Mouse (Mus musculus): Measurements from ENCODE around the gene Tspan4. TPM values are rescaled to one million over a fixed set of nuclear protein-coding genes. Genes with fewer than 3 reads are reported as not detected.
"Not testable (repeated sequence)": the region's sequence is repeated elsewhere in the genome, so short reads cannot be mapped to it uniquely, and the experiment has no call there.

Gene Tspan4
- polyA plus RNA-seq, 1 experiment = 40.9 TPM

DNA sequence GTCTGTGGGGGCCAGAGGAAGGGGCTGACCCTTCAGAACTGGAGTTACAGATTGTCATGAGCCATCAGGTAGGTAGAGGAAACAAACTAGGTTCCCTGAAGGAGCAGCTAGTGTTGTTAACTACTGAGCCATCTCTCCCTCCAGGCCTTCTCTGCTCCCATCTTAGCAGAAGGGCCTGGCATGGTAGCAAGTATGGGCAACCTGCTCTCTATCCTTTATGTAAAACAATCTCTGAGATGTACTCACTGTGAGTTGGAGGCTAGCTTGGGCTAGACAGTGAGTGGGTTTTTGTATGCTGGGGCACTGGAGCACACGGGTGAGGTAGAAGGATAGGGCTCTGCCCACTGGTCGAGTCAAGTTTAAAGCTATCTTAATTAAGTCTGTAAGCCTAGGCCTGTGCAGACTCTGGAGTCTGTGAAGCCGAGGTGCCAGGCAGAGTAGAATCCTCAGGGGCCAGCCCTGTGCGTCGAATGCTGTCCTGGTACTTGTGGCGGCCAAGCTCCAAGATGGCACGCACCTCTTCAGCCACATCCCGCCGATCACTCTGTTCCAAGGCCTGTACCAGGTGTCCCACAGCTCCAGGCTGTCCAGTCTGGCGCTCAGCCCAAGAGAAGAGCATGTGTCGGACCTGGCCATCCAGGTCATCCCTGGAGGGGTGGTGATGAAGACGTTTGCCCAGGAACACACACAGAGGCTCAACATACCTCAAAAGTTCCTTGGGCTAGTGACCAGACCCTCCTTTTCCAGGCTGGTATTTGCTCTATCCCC, 36.7 kb upstream of the Tspan4 start:
- DNase-seq (ENCODE audit: extremely low spot score in 1 of 2, low spot score in 1 of 2) = no peak

DNA sequence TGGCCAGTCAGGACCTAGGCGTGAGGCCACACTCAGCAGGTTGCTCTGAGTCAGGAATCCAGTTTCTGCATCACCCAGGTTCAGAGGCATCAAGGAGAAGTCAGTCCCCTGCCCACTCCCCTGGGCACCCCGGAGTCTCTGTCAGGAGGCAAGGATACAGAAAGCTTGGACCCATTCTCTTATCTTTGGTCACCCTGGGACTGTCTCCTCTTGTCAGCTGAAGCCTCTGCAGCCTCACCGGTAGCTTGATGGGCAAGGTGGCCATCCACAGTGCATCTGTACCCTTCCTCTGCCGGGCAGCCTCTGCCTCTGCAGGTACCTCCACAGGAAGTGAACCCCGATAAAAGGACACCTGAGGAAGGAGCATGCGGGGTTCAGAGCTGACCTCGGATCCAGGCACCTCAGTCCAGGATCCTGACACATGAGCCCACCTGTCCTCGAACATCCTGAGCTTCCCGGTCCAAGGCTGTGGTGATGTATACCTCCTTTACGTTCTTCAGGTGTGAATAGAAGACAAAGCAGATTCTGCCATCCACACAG, 35.8 kb upstream of the Tspan4 start:
- DNase-seq (ENCODE audit: extremely low spot score in 1 of 2, low spot score in 1 of 2) = no peak

DNA sequence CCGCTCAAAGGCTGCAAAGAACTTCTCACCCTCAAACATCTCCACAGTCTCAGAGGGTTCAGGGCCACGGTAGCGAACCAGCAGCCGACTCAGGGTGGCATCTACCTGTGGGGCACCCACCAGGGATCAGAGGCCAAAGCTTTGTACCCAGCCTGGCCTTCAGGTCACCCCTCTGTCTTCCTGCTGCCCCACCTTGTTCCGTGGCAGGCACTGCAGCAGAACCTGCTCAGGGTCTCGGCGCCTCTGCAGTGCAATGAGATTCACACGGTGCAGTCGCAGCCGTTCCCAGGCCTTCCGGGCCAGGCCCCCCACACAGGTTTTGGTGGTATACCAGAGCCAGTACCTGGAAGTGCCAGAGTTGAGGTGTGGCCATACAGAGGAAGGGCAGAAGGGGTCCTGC, 35.2 kb upstream of the Tspan4 start:
- no peak for DNase-seq (ENCODE audit: extremely low spot score in 1 of 2, low spot score in 1 of 2)

DNA sequence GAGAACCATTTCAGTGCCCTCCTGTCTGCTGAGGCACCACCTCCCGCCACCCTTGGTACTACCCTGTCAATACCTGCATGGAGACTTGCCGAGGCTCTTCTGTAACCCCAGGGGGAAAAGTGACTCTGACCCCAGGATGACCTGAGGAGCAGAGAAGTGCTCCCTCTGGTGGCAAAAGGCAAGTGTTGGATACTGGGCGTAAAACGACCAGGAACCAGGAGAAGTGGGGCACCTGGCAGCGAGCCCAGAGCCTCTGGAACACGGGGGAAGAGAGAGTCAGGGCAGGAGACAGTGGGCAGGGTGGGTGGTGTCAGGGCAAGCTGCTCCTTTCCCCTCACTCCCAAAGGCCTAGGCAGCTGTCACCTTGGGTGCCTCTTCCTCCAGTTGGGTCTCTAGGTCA, 34.4 kb upstream of the Tspan4 start:
- DNase-seq (ENCODE audit: extremely low spot score in 1 of 2, low spot score in 1 of 2) = peak in 1 of 2 experiments; percentile 63

DNA sequence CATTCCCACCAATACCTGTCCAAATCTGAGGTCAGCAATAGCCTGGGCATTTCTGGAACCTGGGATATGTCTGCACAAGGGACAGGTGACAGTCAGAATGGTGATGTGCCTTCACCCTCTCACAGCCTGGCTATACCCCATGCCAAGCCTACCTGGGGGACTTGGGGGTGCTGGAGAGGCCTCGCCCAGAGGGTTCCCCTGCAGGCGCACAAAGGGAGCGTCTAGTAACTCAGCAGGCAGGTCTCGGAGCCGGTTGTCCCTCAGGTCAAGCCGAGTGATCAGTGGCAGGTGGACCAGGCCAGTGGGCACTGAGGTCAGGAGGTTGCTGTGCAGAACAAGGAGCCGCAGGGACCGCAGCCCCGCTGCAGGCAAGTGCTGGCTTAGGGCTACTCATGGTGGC, 33.6 kb upstream of the Tspan4 start:
- no peak for DNase-seq (ENCODE audit: extremely low spot score in 1 of 2, low spot score in 1 of 2)

DNA sequence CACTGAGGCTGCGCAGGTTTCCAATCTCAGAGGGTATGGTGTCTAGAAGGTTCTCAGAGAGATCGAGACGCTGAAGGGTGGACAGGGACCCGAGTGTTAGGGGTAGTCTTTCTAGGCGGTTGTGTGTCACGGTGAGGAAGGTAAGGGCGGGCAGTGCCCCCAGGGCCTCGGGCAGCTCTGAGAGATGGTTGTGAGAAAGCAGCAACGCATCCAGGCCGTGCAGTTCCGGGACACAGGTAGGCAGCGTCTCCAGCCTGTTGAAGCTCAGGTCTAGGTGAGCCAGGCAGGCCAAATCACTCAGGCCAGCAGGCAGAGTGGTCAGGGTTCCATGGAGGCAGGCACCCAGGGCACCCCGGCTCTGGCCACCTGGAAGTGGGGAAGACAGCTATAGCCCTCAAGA, 32.8 kb upstream of the Tspan4 start:
- DNase-seq (ENCODE audit: extremely low spot score in 1 of 2, low spot score in 1 of 2) = no peak

DNA sequence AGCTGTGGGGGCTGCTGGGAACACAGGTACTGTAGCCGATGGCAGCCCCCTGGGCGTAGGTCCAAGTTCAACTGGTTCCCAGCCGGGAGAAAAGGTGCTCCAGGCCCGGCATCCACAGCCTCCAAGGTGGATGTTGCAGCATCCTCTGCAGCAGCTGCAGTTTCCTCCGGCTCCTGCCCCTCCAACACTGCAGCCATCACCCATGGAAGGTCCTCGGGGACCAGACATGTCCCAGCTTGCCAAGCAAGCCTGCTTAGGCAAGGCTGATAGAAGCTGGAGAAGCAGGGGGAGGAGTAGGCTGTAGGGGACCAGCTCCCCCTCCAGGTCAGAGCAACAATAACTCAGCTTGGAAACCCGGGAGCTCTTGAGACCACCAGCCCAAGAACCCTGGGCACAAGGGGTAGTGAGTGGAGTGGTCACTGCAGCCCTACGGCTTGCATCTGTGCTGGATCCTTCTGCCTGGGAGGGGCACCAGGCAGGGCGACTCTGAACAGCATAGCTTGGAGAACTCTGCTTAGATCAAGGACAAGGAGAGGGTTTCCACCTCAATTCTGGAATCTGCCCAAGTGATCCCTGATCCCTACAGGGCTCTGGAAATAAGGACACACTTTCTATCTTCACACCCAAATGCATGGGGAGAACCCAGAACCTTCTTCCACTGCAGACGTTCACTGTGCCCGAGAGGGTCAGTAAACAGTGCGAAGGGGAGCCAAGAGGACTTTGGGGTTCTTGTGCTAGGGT, 31.8 kb upstream of the Tspan4 start:
- DNase-seq (ENCODE audit: extremely low spot score in 1 of 2, low spot score in 1 of 2) = no peak

DNA sequence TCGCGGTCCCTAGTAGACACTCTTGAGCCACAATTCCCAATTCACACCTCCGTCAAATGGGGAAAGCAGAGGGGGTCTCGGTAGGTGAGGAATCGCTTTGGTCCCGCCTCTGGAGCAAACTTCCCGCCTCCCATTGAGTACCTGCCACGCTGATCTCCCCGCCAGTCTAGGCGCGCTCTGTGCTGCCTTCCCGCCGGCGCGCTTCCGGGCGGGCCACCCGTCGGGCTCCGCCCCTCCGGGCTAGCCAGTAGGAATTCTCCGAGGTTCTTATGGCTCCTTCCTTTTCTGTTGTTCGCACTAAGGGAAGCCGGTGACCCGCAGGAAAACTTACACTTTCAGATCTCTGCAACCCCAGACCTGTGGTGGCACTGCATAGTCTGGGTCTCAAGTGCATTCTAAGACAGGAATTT, 31.2 kb upstream of the Tspan4 start, which contains the start of gene Pidd1:
Pidd1 (minus strand) TSS at position 198 of the 410 bp plus-strand sequence.
- DNase-seq (ENCODE audit: extremely low spot score in 1 of 2, low spot score in 1 of 2) = no peak

DNA sequence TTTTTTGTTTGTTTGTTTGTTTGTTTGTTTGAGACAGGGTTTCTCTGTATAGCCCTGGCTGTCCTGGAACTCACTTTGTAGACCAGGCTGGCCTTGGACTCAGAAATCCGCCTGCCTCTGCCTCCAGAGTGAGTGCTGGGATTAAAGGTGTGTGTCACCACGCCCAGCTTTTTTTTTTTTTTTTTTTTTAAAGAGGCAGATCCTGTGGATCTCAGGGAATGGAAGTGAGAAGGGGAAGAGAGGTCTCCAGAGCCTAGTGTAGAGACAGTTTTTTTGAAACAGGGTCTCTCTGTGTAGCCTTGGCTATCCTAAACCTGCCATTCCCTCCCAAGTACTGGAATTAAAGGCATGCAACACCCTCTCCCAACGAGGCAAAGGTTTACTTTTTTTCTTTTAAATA, 28.7 kb upstream of the Tspan4 start:
- not testable (repeated sequence) for DNase-seq (ENCODE audit: extremely low spot score in 1 of 2, low spot score in 1 of 2)

DNA sequence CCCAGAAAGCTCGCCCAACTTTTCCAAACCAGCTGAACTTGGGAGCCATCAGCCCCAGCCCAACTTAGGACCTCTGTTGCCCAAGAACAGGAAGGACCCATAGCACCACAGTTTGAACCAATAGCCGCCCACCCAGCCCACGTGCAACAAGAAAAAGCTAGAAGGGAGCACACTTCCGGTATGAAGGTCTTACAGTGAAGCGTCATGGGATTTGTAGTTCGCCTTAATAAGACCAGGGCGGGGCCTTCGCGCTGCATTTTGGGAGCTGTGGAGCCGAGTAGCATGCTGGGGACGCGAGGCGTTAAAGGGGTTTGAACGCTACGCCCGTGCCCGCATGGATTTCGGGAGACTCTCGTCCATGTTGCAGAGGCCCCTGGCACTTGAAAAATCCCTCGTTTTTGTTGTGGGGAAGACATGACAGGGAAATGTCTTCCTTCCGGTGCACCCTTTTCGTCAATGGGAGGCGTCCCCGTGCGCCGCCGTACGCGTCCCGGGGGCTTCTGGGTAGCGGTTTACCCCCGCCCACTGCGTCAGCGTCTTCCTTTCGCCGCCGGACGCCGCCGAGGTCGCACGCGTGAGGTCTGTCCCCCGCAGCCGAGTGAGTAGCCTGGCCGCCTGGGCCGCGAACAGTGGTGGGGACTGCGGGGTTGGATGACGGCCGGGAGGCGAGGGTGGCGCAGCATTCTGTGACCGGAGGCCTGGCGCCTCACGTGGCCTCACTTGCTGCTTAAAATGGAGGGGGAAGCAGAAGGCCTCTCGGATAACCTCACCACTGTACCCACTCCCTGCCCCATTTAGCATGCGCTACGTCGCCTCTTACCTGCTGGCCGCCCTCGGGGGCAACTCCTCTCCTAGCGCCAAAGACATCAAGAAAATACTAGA, 27.7 kb upstream of the Tspan4 start, which contains the start of gene Rplp2:
Rplp2 (plus strand) TSS at position 261 of the 882 bp plus-strand sequence.
- DNase-seq (ENCODE audit: extremely low spot score in 1 of 2, low spot score in 1 of 2) = peak; percentile 91 to 96

DNA sequence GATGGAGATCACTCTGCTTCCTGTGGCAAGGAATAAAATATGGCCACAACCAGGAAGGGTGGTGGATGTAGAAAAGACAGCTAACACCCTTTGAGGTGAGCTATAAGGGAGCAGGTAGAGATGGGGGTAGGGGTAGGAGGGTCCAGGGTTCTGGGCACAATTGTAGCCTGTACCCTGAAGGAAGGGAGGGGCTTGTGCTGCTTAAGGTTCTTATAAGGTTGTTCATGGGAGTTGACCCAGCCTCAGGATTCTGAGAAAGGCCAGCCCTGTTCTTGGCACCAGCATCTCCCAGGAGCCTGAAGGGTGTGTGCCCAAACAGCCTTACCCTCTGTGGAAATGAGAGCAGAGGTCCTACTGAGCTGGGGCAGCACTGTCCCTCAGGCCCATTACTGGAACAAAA, 23.1 kb upstream of the Tspan4 start:
- DNase-seq (ENCODE audit: extremely low spot score in 1 of 2, low spot score in 1 of 2) = no peak

DNA sequence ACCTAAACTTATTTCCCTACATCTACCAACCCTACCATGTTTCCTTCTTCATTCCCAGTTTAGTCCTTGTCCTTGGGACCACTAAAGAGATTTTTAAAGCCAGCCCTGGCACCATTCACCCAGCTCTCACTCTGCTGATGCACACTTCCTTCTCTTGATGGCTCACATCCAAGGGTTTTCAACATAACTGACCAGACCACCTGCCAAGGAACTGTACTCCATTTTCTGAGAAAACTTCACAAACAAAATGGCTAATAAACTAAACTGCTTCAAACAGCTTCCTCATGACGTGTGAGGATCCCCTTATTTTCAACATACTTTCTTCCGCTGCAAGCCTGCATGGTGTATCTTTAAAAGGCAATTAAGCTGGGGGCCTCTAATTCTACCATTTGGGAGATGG, 21.4 kb upstream of the Tspan4 start:
- DNase-seq (ENCODE audit: extremely low spot score in 1 of 2, low spot score in 1 of 2) = no peak

DNA sequence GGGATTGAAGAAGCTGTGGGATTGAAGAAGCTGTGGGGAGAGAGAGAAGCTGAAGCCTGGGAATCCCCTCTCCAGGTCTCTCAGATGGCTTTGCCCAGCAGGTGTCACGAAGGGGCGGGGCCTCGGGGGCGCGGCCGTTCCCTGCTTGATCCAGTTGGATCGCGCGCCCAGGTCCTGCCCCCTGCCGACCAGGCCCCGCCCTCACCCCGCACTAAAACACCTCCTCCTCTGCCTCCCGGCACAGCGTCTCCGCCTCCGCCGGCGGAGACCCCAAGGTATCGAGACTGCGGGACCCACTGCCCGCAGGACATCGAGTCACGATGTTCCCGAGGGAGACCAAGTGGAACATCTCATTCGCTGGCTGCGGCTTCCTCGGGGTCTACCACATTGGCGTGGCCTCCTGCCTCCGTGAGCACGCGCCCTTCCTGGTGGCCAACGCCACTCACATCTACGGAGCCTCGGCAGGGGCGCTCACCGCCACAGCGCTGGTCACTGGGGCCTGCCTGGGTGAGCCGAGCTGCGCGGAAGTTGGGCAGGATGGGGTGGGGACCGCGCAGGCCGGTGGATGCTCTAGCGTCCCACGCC, 20.0 kb upstream of the Tspan4 start, which contains the start of gene Pnpla2:
Pnpla2 (plus strand) TSS at position 232 of the 585 bp plus-strand sequence.
- peak; percentile 82 to 93 for DNase-seq (ENCODE audit: extremely low spot score in 1 of 2, low spot score in 1 of 2)

DNA sequence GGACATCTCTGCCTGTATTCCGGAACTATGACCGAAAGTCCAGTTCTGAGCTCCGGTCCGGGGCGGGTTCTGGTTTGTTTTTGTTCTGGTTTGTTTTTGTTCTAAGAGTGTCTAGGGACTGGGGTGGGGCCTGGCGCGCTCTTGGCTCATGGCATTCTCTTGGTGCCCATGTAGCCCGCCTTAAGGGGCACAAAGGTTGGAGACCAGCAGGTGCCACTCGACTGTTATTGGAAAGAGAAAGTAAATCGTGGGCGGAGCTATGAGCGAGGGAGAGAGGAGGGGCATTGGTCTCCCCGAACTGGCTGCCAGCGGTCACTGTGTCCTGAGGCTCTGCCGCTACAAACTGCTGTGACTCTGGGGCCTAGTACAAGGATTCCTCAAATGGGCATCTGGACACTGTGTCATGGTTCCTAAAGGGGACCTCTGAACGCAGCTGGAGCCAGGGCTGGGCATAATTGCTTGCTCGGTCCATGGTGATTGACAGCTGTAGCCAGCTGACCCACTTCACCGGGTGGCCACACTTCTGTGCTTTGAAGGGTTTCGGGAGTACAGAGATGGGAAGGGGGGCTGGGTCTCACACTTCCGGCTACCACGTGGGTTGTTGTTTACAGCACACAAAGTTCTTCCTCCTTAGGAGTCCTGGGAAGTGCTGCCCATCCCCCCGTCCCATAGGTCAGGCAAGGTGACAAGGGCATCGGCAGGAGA, 19.3 kb upstream of the Tspan4 start:
- no peak for DNase-seq (ENCODE audit: extremely low spot score in 1 of 2, low spot score in 1 of 2)

DNA sequence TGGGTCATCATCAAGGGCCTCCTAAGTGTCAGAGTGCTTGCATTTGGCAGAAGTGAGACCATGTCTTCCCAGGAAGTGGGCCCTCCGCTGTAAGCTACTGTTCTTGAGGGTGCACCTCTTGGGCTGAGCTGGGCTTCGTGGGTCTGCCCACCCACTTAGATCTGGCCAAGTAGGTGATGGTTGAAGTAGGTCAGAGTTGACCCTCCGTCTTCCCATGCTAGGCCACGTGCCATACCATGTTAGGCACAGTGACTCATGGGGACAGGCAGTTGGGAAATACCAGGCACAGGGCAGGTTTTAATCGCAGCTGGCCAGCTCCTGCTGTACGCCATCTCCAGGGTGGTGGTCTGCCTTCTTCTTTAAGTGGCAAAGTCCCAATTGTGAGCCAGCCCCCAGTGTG, 18.3 kb upstream of the Tspan4 start:
- DNase-seq (ENCODE audit: extremely low spot score in 1 of 2, low spot score in 1 of 2) = no peak

DNA sequence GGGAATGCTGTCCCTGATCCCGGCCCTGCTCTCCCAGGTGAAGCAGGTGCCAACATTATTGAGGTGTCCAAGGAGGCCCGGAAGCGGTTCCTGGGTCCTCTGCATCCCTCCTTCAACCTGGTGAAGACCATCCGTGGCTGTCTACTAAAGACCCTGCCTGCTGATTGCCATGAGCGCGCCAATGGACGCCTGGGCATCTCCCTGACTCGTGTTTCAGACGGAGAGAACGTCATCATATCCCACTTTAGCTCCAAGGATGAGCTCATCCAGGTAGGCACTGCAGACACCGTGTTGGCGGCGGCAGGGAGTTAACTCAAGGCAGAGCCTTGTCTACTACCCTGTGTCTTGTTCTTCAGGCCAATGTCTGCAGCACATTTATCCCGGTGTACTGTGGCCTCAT, 17.8 kb upstream of the Tspan4 start:
- DNase-seq (ENCODE audit: extremely low spot score in 1 of 2, low spot score in 1 of 2) = no peak

DNA sequence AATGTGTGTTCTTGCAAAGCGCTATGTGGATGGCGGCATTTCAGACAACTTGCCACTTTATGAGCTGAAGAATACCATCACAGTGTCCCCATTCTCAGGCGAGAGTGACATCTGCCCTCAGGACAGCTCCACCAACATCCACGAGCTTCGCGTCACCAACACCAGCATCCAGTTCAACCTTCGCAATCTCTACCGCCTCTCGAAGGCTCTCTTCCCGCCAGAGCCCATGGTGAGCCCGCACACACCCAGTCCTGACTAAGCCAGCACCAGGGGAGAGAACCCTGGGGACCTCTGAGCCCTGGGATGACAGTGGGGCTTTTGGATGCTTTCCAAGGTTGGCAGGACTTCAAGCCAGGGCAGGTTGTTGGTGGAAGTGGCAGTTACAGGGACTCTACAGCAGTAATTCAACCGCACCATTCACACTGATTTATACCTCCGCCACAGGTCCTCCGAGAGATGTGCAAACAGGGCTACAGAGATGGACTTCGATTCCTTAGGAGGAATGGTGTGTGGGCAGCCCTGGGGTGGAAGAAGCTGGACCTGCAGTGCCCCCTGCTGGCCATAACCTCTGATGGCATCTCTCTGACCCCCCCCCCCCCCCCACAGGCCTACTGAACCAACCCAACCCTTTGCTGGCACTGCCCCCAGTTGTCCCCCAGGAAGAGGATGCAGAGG, 16.9 kb upstream of the Tspan4 start:
- no peak for DNase-seq (ENCODE audit: extremely low spot score in 1 of 2, low spot score in 1 of 2)

DNA sequence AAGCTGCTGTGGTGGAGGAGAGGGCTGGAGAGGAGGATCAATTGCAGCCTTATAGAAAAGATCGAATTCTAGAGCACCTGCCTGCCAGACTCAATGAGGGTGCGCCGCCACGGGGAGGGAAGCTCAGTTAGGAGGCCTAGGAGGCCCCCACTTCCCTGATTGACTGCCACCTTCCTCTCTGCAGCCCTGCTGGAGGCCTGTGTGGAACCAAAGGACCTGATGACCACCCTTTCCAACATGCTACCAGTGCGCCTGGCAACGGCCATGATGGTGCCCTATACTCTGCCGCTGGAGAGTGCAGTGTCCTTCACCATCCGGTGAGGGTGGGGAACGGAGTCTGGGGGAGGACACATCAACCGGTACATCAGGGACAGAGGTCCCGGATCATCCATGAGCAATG, 16.4 kb upstream of the Tspan4 start:
- no peak for DNase-seq (ENCODE audit: extremely low spot score in 1 of 2, low spot score in 1 of 2)

DNA sequence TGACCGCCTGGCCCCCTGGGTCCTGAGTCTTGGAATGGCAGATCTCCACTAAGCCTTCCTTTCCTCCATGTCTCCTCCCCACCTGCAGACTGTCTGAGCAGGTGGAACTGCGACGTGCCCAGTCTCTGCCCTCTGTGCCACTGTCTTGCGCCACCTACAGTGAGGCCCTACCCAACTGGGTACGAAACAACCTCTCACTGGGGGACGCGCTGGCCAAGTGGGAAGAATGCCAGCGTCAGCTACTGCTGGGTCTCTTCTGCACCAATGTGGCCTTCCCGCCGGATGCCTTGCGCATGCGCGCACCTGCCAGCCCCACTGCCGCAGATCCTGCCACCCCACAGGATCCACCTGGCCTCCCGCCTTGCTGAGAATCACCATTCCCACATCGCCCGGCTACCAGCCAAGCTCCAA, 15.7 kb upstream of the Tspan4 start:
- DNase-seq (ENCODE audit: extremely low spot score in 1 of 2, low spot score in 1 of 2) = no peak

All from frontal cortex, adult 2 months (tissue).